Mouse (Mus musculus) liver, adult 2 months (tissue): ENCODE measurements around the gene Sh2d4b. TPM values are rescaled to one million over a fixed set of nuclear protein-coding genes. Genes with fewer than 3 reads are reported as not detected.

Experiments
- DNase-seq: peaks from one replicate; pipeline ENCODE4 v3.0.0-alpha.2; 2011; ENCODE audit warnings: low read depth, low spot score; ENCODE audit errors: extremely low read depth
- H3K27ac ChIP-seq: fragments of 200-500 bp; replicated peaks from 2 replicates; pipeline ENCODE4 v1.5.1; 2012; ENCODE audit warnings: low read depth, mild to moderate bottlenecking, control low read depth, inconsistent platforms, low read length; ENCODE audit not compliant: insufficient read depth
- H3K27me3 ChIP-seq: fragments of 200-500 bp; 2 replicates; pipeline ENCODE4 v1.6.1; 2012; ENCODE audit warnings: mild to moderate bottlenecking, moderate library complexity, low read length, inconsistent platforms; ENCODE audit not compliant: control insufficient read depth, insufficient read depth
- H3K36me3 ChIP-seq: fragments of 200-500 bp; 2 replicates; pipeline ENCODE4 v1.6.1; 2012; ENCODE audit warnings: low read length, inconsistent platforms; ENCODE audit not compliant: control insufficient read depth, insufficient read depth
- H3K4me1 ChIP-seq: fragments of 200-500 bp; 2 replicates; pipeline ENCODE4 v1.6.1; 2011; ENCODE audit warnings: low read length; ENCODE audit not compliant: control insufficient read depth, insufficient read depth
- H3K4me3 ChIP-seq: fragments of 200-500 bp; 2 replicates; pipeline ENCODE4 v1.5.1; 2011; ENCODE audit warnings: low read depth, mild to moderate bottlenecking, control low read depth, low read length, moderate library complexity; ENCODE audit not compliant: insufficient read depth
- H3K79me2 ChIP-seq: fragments of 200-500 bp; 2 replicates; pipeline ENCODE4 v1.6.1; 2012; ENCODE audit warnings: inconsistent platforms, mild to moderate bottlenecking, low read length, moderate library complexity; ENCODE audit not compliant: control insufficient read depth, insufficient read depth
- H3K9ac ChIP-seq: fragments of 200-500 bp; 2 replicates; pipeline ENCODE4 v1.6.1; 2012; ENCODE audit warnings: low read depth, mild to moderate bottlenecking, control low read depth, inconsistent platforms, low read length
- CTCF ChIP-seq: fragments of 200-500 bp; IDR thresholded peaks from 2 replicates; pipeline ENCODE4 v1.5.1; 2011; ENCODE audit warnings: low read depth, low read length, control low read depth
- POLR2A ChIP-seq: fragments of 200-500 bp; IDR thresholded peaks from 2 replicates; pipeline ENCODE4 v1.6.1; 2011; ENCODE audit warnings: low read length, control low read depth; ENCODE audit not compliant: insufficient read depth; ENCODE audit errors: extremely low read depth
- WGBS: fragments of 180-500 bp; shearing (Covaris S2); methylation state at CpG from one replicate; pipeline ENCODE4 v1.1.7; 2018; 5-methylcytosine and 5-hydroxymethylcytosine counted together
- polyA plus RNA-seq: library from polyadenylated mRNA; depleted of rRNA; stranded (reverse); fragments of >200 nt; gene quantifications from 2 replicates; pipeline ENCODE4 v1.2.3, GENCODE M21; 2012
- total RNA-seq: library from RNA; depleted of rRNA; stranded (reverse); fragments of >200 nt; gene quantifications from 2 replicates; pipeline ENCODE4 v1.2.3, GENCODE M21; 2014

The Sh2d4b gene
- total and polyA plus RNA-seq, 2 experiments = 0.18 TPM; not detected in 1

GRCm38 (mm10) chr14:40905813-40906212, 12.7 kb upstream of the Sh2d4b start:
- H3K79me2 ChIP-seq = no peaks in the 10 kb centered on the region
- H3K4me3 ChIP-seq = no peak overlapping the region
- H3K27me3 ChIP-seq = no peaks in the 10 kb centered on the region
- H3K27ac ChIP-seq = no peak overlapping the region
- H3K36me3 ChIP-seq = peaks cover 15% of the 10 kb centered on the region; the same call in 1 of the 2 replicates
- 71% methylated on average over 8 of the region's 8 CpGs for WGBS
- DNase-seq = no peak
- no peak overlapping the region for H3K9ac ChIP-seq
- TF ChIP-seq CTCF (no peak), POLR2A (no peak)
- no peaks in the 10 kb centered on the region for H3K4me1 ChIP-seq

GRCm38 (mm10) chr14:40902307-40903055, 9.4 kb upstream of the Sh2d4b start:
- 69% methylated on average over 12 of the region's 12 CpGs for WGBS
- no peak overlapping the region for H3K4me3 ChIP-seq
- H3K27me3 ChIP-seq = no peaks in the 10 kb centered on the region
- DNase-seq = no peak
- H3K79me2 ChIP-seq = no peaks in the 10 kb centered on the region
- H3K9ac ChIP-seq = no peak overlapping the region
- TF ChIP-seq POLR2A (no peak), CTCF (no peak)
- H3K27ac ChIP-seq = no peak overlapping the region
- H3K36me3 ChIP-seq = peaks cover 2% of the 10 kb centered on the region; the same call in 1 of the 2 replicates
- no peaks in the 10 kb centered on the region for H3K4me1 ChIP-seq

GRCm38 (mm10) chr14:40900267-40900666, 7.2 kb upstream of the Sh2d4b start:
- no peaks in the 10 kb centered on the region for H3K4me1 ChIP-seq
- H3K27ac ChIP-seq = no peak overlapping the region
- H3K9ac ChIP-seq = no peak overlapping the region
- H3K79me2 ChIP-seq = no peaks in the 10 kb centered on the region
- no peaks in the 10 kb centered on the region for H3K27me3 ChIP-seq
- H3K4me3 ChIP-seq = no peak overlapping the region
- no peak for TF ChIP-seq POLR2A
- TF ChIP-seq CTCF = no peak
- no peak for DNase-seq
- no peaks in the 10 kb centered on the region for H3K36me3 ChIP-seq
- 81% methylated on average over 2 of the region's 2 CpGs for WGBS

- H3K27ac ChIP-seq = no peak overlapping the region
- no peaks in the 10 kb centered on the region for H3K27me3 ChIP-seq
- no peaks in the 10 kb centered on the region for H3K36me3 ChIP-seq
- H3K4me3 ChIP-seq = no peak overlapping the region
- no peak for TF ChIP-seq POLR2A
- TF ChIP-seq CTCF = no peak
- H3K9ac ChIP-seq = no peak overlapping the region
- peaks cover 2% of the 10 kb centered on the region; the same call in 1 of the 2 replicates for H3K4me1 ChIP-seq
- H3K79me2 ChIP-seq = no peaks in the 10 kb centered on the region
- WGBS = 39% methylated on average over 3 of the region's 3 CpGs
- DNase-seq = no peak
These were observed 4.8 kb upstream of the Sh2d4b start for GRCm38 (mm10) chr14:40897916-40898315.

GRCm38 (mm10) chr14:40895681-40896080, 2.6 kb upstream of the Sh2d4b start:
- Histone ChIP-seq H3K4me3 (no peak overlapping the region), H3K4me1 (peaks cover 2% of the 10 kb centered on the region; the same call in 1 of the 2 replicates), H3K36me3 (no peaks in the 10 kb centered on the region), H3K79me2 (no peaks in the 10 kb centered on the region), H3K27ac (no peak overlapping the region), H3K9ac (no peak overlapping the region), H3K27me3 (no peaks in the 10 kb centered on the region)
- WGBS = 72% methylated on average over 8 of the region's 8 CpGs
- no peak for TF ChIP-seq CTCF
- TF ChIP-seq POLR2A = no peak
- DNase-seq = no peak
